8 mouse cellular contexts compared by ENCODE assay signal in the genomic region with DNA sequence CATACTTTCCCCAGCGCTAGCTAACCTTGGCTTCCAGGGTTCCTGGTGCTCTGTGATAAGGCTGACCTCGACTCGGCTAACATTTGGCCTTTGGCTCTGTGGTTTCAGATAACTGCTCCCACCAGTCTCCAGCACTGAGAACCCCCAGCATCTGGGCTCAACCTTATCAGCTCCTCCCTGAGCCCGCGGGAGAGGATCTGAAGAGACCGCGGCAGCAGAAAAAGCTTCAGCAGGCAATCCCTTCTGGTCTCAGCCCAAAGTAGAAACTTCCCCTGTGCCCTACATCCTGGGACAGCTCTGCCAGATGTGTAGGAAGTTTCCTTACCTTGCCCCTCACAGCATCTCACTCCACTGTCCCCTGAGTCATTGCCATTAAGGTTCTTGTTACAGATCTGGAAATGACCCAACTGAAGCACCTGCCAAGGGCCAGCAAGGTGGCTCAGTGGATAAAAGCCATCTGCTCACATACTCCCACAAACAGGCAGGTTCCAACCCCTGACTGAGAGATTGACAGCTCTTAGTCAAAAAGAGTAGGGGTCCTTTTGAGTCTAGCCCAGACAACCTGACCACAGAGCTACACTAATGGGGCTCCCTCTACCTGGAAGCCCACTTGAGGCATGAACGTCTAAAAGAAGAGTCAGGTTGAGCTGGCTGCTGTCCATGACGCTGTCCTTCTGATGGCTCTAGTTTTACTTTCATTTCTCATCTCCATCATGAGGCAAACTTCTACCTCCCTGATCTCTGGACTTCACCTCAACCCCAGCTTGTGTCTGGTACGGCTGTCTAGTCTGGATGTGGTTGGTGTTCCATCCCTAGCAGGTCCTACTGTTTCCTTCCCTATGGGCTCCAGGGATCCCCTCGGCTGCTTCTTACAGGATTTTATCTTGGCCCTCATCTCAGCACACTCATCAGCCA. TPM values are rescaled to one million over a fixed set of nuclear protein-coding genes. Genes with fewer than 3 reads are reported as not detected.
DNase-seq lines count a peak whose midpoint lies in the region; ATAC-seq lines count a peak whose summit lies in the region.
"Had no signal": no experiment of that assay in that cellular context is flagged by ENCODE, and none has a peak within 500 bp of the region (broad histone marks: within the 10 kb centered on the region; RNA-seq: fewer than 3 reads in every experiment).

No protein-coding gene starts in this region.

- H3K4me2 ChIP-seq in stomach, embryonic 16.5 days (ENCODE audit: low read depth, low read length): peak overlapping the region; percentile 24; the same call in 1 of the 2 replicates
- H3K4me2 ChIP-seq in hindbrain, embryonic 16.5 days (ENCODE audit: low read length): no peak overlapping the region
- H3K4me2 ChIP-seq: limb, embryonic 13.5 days had no signal

- ATAC-seq in stomach, embryonic 16.5 days (ENCODE audit: insufficient read depth, low FRiP score): 0 out of 2 replicates have a peak, but pooled peaks have one; percentile 48
- ATAC-seq in hindbrain, embryonic 16.5 days: no peak

- H3K27ac ChIP-seq in stomach, embryonic 16.5 days (ENCODE audit: low read length): peak overlapping the region; percentile 10
- H3K27ac ChIP-seq in hindbrain, embryonic 16.5 days (ENCODE audit: low read depth, low read length): no peak overlapping the region
- H3K27ac ChIP-seq: limb, embryonic 13.5 days had no signal

- 0 out of 2 replicates have a peak overlapping the region, but pooled peaks have one; percentile 3 for H3K4me3 ChIP-seq in stomach, embryonic 16.5 days (replicated peaks; ENCODE audit: low read length)
- H3K4me3 ChIP-seq in hindbrain, embryonic 16.5 days (ENCODE audit: low read length): no peak overlapping the region
- H3K4me3 ChIP-seq: limb, embryonic 13.5 days had no signal

- no peaks in the 10 kb centered on the region for H3K27me3 ChIP-seq in stomach, embryonic 16.5 days (ENCODE audit: control insufficient read depth, insufficient read depth, low read length)
- H3K27me3 ChIP-seq in hindbrain, embryonic 16.5 days (replicated peaks; ENCODE audit: control insufficient read depth, insufficient read depth, low read length): no peaks in the 10 kb centered on the region
- H3K27me3 ChIP-seq: limb, embryonic 13.5 days had no signal

- peak overlapping the region; percentile 11; the same call in 1 of the 2 replicates for H3K9ac ChIP-seq in stomach, embryonic 16.5 days (ENCODE audit: low read length)
- H3K9ac ChIP-seq in hindbrain, embryonic 16.5 days (ENCODE audit: low read depth, low read length): no peak overlapping the region
- H3K9ac ChIP-seq: limb, embryonic 13.5 days had no signal

- peaks cover 14% of the 10 kb centered on the region for H3K4me1 ChIP-seq in stomach, embryonic 16.5 days (ENCODE audit: control insufficient read depth, insufficient read depth, low read length)
- H3K4me1 ChIP-seq in hindbrain, embryonic 16.5 days (ENCODE audit: control insufficient read depth, insufficient read depth, low read depth, low read length): no peaks in the 10 kb centered on the region
- H3K4me1 ChIP-seq: limb, embryonic 13.5 days had no signal

- H3K9me3 ChIP-seq in stomach, embryonic 16.5 days (replicated peaks; ENCODE audit: control insufficient read depth, low read length): no peaks in the 10 kb centered on the region
- no peaks in the 10 kb centered on the region for H3K9me3 ChIP-seq in hindbrain, embryonic 16.5 days (ENCODE audit: control insufficient read depth, low read length)
- H3K9me3 ChIP-seq: limb, embryonic 13.5 days had no signal

- WGBS in stomach, embryonic 16.5 days: 30% methylated on average over 11 of the region's 11 CpGs
- 79% methylated on average over 11 of the region's 11 CpGs for WGBS in hindbrain, embryonic 16.5 days

- DNase-seq in ovary, postnatal 36 days (ENCODE audit: low spot score): peak; percentile 36
- DNase-seq in ovary, postnatal 14 days (ENCODE audit: low spot score): no peak
- peak; percentile 41 for DNase-seq in c-Kit-positive CD71-negative TER-119-negative erythroid progenitor cells, embryonic 14.5 days (ENCODE audit: low read depth)
- peak; percentile 92 for DNase-seq in liver
- no peak for DNase-seq in right cerebral cortex, postnatal 14 days

- H3K36me3 ChIP-seq in stomach, embryonic 16.5 days (ENCODE audit: control insufficient read depth, insufficient read depth, low read length): no peaks in the 10 kb centered on the region
- no peaks in the 10 kb centered on the region for H3K36me3 ChIP-seq in hindbrain, embryonic 16.5 days (ENCODE audit: control insufficient read depth, insufficient read depth, low read length)
- H3K36me3 ChIP-seq: limb, embryonic 13.5 days had no signal

RNA-seq across cellular contexts. Expression of gene Zc3hav1, which starts 12.4 kb away (rescaled TPM):
- polyA plus RNA-seq in stomach, embryonic 16.5 days (2015; fragmentation: Nextera tagmentation; extraction: Ambion mirVana): 10.0 and 12.3 TPM in 2 replicates
- 1.4 and 1.6 TPM in 2 replicates for polyA plus RNA-seq in hindbrain, embryonic 16.5 days (2015; fragmentation: Nextera tagmentation; extraction: Ambion mirVana)

RNA-seq across cellular contexts. Expression of gene Ttc26, which starts 39.3 kb away (rescaled TPM):
- polyA plus RNA-seq in stomach, embryonic 16.5 days (2015; fragmentation: Nextera tagmentation; extraction: Ambion mirVana): 4.6 and 5.6 TPM in 2 replicates
- polyA plus RNA-seq in hindbrain, embryonic 16.5 days (2015; fragmentation: Nextera tagmentation; extraction: Ambion mirVana): 4.6 and 5.8 TPM in 2 replicates

RNA-seq across cellular contexts. Expression of gene Zc3hav1l, which starts 42.9 kb away (rescaled TPM):
- 6.9 and 7.0 TPM in 2 replicates for polyA plus RNA-seq in stomach, embryonic 16.5 days (2015; fragmentation: Nextera tagmentation; extraction: Ambion mirVana)
- polyA plus RNA-seq in hindbrain, embryonic 16.5 days (2015; fragmentation: Nextera tagmentation; extraction: Ambion mirVana): 4.9 and 6.4 TPM in 2 replicates

Comparison
In these comparisons a context has a peak if more than half of its experiments do, and no peak if none do; other contexts are left out.
1. DNase-seq: peak in ovary, postnatal 36 days (single experiment), c-Kit-positive CD71-negative TER-119-negative erythroid progenitor cells, embryonic 14.5 days (single experiment) and liver (single experiment); none in ovary, postnatal 14 days (single experiment) and right cerebral cortex, postnatal 14 days (single experiment).